Mouse (Mus musculus) B cell, adult 62 days (primary cell): ENCODE data around the gene Xrn2. TPM values are rescaled to one million over a fixed set of nuclear protein-coding genes. Genes with fewer than 3 reads are reported as not detected.

Experiments
- total RNA-seq: library from RNA; stranded (reverse); gene quantifications from 4 replicates; pipeline ENCODE4 v1.2.4, GENCODE M21; 2023

Xrn2 gene
- total RNA-seq: 174 to 181 TPM (median 175 TPM) in 4 replicates

GRCm38 (mm10) chr2:147012623-147013184 lies at the start of gene Xrn2:
Gene Xrn2, plus strand, starts transcription at chr2:147012996.

GRCm38 (mm10) chr2:147085072-147085870 lies 72.5 kb downstream of the Xrn2 start, which contains the start of gene Nkx2-4:
Gene Nkx2-4, minus strand, starts transcription at chr2:147085445.

Other genes with a start within 250 kb of the Xrn2 start
- 23.3 to 26.9 TPM (median 25.2 TPM) in 4 replicates for gene Kiz, start 157.1 kb upstream of the Xrn2 start, total RNA-seq
- not detected in 4 replicates for gene Nkx2-4, start 72.4 kb downstream of the Xrn2 start, total RNA-seq
- gene Nkx2-2, start 181.2 kb downstream of the Xrn2 start, total RNA-seq: not detected in 4 replicates